In the genomic region with DNA sequence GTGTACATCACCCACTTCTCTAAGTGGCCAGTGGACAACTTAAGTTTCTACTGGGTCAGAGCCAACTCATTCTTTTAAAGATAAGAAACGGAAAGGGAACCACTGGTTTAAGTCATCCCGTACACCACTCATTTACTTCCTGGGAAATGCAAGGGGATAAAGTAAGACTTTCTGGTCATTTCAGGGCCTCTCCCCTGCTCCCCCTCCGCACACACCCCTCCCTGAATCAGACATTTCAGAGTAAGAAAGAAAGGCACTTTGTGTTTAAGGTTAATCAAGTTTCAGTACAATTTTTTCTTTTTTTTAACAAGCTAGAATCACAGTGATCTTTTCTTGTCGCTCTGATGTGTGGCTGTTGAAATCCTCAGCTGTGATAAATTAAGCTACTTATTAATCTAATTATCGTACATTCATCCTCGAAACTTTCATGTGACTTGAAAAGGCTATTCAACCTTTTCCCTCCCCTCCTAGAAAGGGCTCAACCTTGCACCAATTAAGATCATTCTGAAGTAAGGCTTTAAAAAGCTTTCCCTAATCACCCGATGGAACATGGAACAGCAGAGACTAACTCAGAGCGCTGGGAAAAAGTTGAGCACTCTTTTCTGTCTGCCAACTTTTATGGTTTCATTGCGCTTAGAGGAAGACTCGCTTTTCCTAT, we compare ENCODE assay signal across 23 mouse cellular contexts.
A peak's percentile ranks its signal among the peaks of the same experiment; 100 is the strongest.
DNase-seq lines count a peak whose midpoint lies in the region; ATAC-seq and TF ChIP-seq lines count a peak whose summit lies in the region.
"Had no signal": no experiment of that assay in that cellular context is flagged by ENCODE, and none has a peak within 500 bp of the region (broad histone marks: within the 10 kb centered on the region; RNA-seq: fewer than 3 reads in every experiment).

No protein-coding gene starts in this region.

- no peaks in the 10 kb centered on the region for H3K36me3 ChIP-seq in kidney, adult 2 months (ENCODE audit: control insufficient read depth, insufficient read depth, low read length)
- no peaks in the 10 kb centered on the region for H3K36me3 ChIP-seq in forebrain, embryonic 12.5 days (replicated peaks)
- no peaks in the 10 kb centered on the region for H3K36me3 ChIP-seq in heart, embryonic 10.5 days
- H3K36me3 ChIP-seq: neural tube, embryonic 15.5 days had no signal

- no peak overlapping the region for H3K9ac ChIP-seq in forebrain, embryonic 12.5 days
- H3K9ac ChIP-seq: neural tube, embryonic 15.5 days had no signal

- no peak overlapping the region for H3K27ac ChIP-seq in kidney, adult 2 months (ENCODE audit: insufficient read depth, low read depth, low read length)
- peak overlapping the region; percentile 9; the same call in 1 of the 2 replicates for H3K27ac ChIP-seq in forebrain, embryonic 12.5 days
- H3K27ac ChIP-seq in heart, embryonic 10.5 days: no peak overlapping the region
- H3K27ac ChIP-seq: neural tube, embryonic 15.5 days had no signal

- 0 out of 2 replicates have a peak, but pooled peaks cover 4% of the 10 kb centered on the region for H3K9me3 ChIP-seq in forebrain, embryonic 12.5 days
- H3K9me3 ChIP-seq in heart, embryonic 10.5 days: no peaks in the 10 kb centered on the region
- H3K9me3 ChIP-seq: neural tube, embryonic 15.5 days had no signal

- no peak overlapping the region for H3K4me3 ChIP-seq in kidney, adult 2 months (ENCODE audit: insufficient read depth, low read depth, low read length)
- no peak overlapping the region for H3K4me3 ChIP-seq in forebrain, embryonic 12.5 days (replicated peaks)
- H3K4me3 ChIP-seq in heart, embryonic 10.5 days: no peak overlapping the region
- H3K4me3 ChIP-seq: megakaryocyte, embryonic 14.5 days; neural tube, embryonic 15.5 days had no signal

- no peaks in the 10 kb centered on the region for H3K4me1 ChIP-seq in kidney, adult 2 months (ENCODE audit: control insufficient read depth, insufficient read depth, low read length)
- H3K4me1 ChIP-seq in forebrain, embryonic 12.5 days: peaks cover 27% of the 10 kb centered on the region
- H3K4me1 ChIP-seq in heart, embryonic 10.5 days: no peaks in the 10 kb centered on the region
- H3K4me1 ChIP-seq: megakaryocyte, embryonic 14.5 days had no signal

- DNase-seq in kidney, adult 2 months: peak; percentile 2
- DNase-seq in kidney, adult 9 months: no peak
- peak; percentile 42 for DNase-seq in embryo, embryonic 10.5 days (ENCODE audit: low spot score)
- DNase-seq in mesoderm, embryonic 11.5 days (ENCODE audit: low read depth, low spot score): peak; percentile 2
- DNase-seq in cerebellum, adult 8-10 months: no peak
- DNase-seq in heart, embryonic 10.5 days (ENCODE audit: low spot score): no peak
- DNase-seq in T-cell, adult 2 months (ENCODE audit: low spot score): no peak
- DNase-seq: adrenal gland, adult 2 months; cerebellum, adult 9-10 months; gastrocnemius, postnatal 10 days; heart, adult 11 months; heart, postnatal 4 days; kidney, postnatal 10 days; layer of hippocampus, postnatal 36 days; liver; lung, postnatal 14 days; right cerebral cortex, postnatal 4 days; thymus, adult 2 months had no signal

- TF ChIP-seq POLR2A in kidney, adult 2 months (IDR thresholded peaks at IDR 0.05; ENCODE audit: low read depth, low read length): no peak

- H3K27me3 ChIP-seq in kidney, adult 2 months (replicated peaks; ENCODE audit: control insufficient read depth, insufficient read depth, low read length): no peaks in the 10 kb centered on the region
- H3K27me3 ChIP-seq in forebrain, embryonic 12.5 days: peaks cover 63% of the 10 kb centered on the region
- H3K27me3 ChIP-seq in heart, embryonic 10.5 days (ENCODE audit: insufficient read depth, poor library complexity, severe bottlenecking): 0 out of 2 replicates have a peak, but pooled peaks cover 4% of the 10 kb centered on the region
- H3K27me3 ChIP-seq: megakaryocyte, embryonic 14.5 days had no signal

- H3K4me2 ChIP-seq in forebrain, embryonic 12.5 days: peak overlapping the region; percentile 15; the same call in 1 of the 2 replicates
- H3K4me2 ChIP-seq: neural tube, embryonic 15.5 days had no signal

- TF ChIP-seq CTCF in kidney, adult 2 months (conservative IDR thresholded peaks at IDR 0.05; ENCODE audit: insufficient read depth, insufficient read length, low read depth, low read length): no peak

- ATAC-seq in forebrain, embryonic 12.5 days (ENCODE audit: low FRiP score): peak; percentile 81
- ATAC-seq: hindbrain, embryonic 16.5 days; intestine, postnatal 0 days had no signal

- 45% methylated on average over 10 of the region's 10 CpGs for WGBS in kidney, adult 2 months
- 8% methylated on average over 10 of the region's 10 CpGs for WGBS in forebrain, embryonic 12.5 days
- WGBS in heart, embryonic 10.5 days: 71% methylated on average over 10 of the region's 10 CpGs

Comparison
In these comparisons a context has a peak if more than half of its experiments do, and no peak if none do; other contexts are left out.
1. DNase-seq: peak in kidney, adult 2 months (single experiment), embryo, embryonic 10.5 days (single experiment) and mesoderm, embryonic 11.5 days (single experiment); none in kidney, adult 9 months (single experiment), cerebellum, adult 8-10 months (single experiment), heart, embryonic 10.5 days (single experiment) and T-cell, adult 2 months (single experiment).